Mouse (Mus musculus) embryonic facial prominence, embryonic 13.5 days (tissue): ENCODE data around the gene Krtap19-4. TPM values are rescaled to one million over a fixed set of nuclear protein-coding genes. Genes with fewer than 3 reads are reported as not detected.

ENCODE experiments used
- polyA plus RNA-seq: library from polyadenylated mRNA; unstranded; fragments of >200 nt; fragmentation: Nextera tagmentation; extraction: Ambion mirVana; gene quantifications from 2 replicates; pipeline ENCODE4 v1.2.1, GENCODE M21; 2015

Gene Krtap19-4
- polyA plus RNA-seq, 1 experiment from 2014 or later = not detected

Other genes starting within 250 kb of the Krtap19-4 start
- not detected in 2 replicates for gene Krtap26-1, start 237.3 kb downstream of the Krtap19-4 start, polyA plus RNA-seq
- gene Krtap27-1, start 213.4 kb downstream of the Krtap19-4 start, polyA plus RNA-seq = not detected in 2 replicates
- gene 2310061N02Rik, start 177.1 kb downstream of the Krtap19-4 start, polyA plus RNA-seq = not detected in 2 replicates
- not detected in 2 replicates for gene Krtap13-1, start 156.2 kb downstream of the Krtap19-4 start, polyA plus RNA-seq
- not detected in 2 replicates for gene Krtap13, start 133.5 kb downstream of the Krtap19-4 start, polyA plus RNA-seq
- gene 2310034C09Rik, start 126.2 kb downstream of the Krtap19-4 start, polyA plus RNA-seq = not detected in 2 replicates
- not detected in 2 replicates for gene 2310057N15Rik, start 110.9 kb downstream of the Krtap19-4 start, polyA plus RNA-seq
- gene Gm5965, start 107.2 kb downstream of the Krtap19-4 start, polyA plus RNA-seq = not detected in 2 replicates
- gene Gm20741, start 72.9 kb downstream of the Krtap19-4 start, polyA plus RNA-seq = not detected in 2 replicates
- gene Krtap15, start 64.9 kb downstream of the Krtap19-4 start, polyA plus RNA-seq = not detected in 2 replicates
- not detected in 2 replicates for gene Krtap14, start 58.9 kb downstream of the Krtap19-4 start, polyA plus RNA-seq
- gene Krtap19-1, start 15.7 kb downstream of the Krtap19-4 start, polyA plus RNA-seq = not detected in 2 replicates
- gene Krtap19-2, start 10.8 kb downstream of the Krtap19-4 start, polyA plus RNA-seq = not detected in 2 replicates
- gene Krtap19-3, start 7.1 kb downstream of the Krtap19-4 start, polyA plus RNA-seq = not detected in 2 replicates
- gene Krtap19-5, start 11.4 kb upstream of the Krtap19-4 start, polyA plus RNA-seq = not detected in 2 replicates
- not detected in 2 replicates for gene Krtap19-9b, start 47.2 kb upstream of the Krtap19-4 start, polyA plus RNA-seq
- gene Krtap16-3, start 77.8 kb upstream of the Krtap19-4 start, polyA plus RNA-seq = not detected in 2 replicates
- gene Krtap22-2, start 125.7 kb upstream of the Krtap19-4 start, polyA plus RNA-seq = not detected in 2 replicates
- gene Gm10229, start 130.2 kb upstream of the Krtap19-4 start, polyA plus RNA-seq = not detected in 2 replicates
- not detected in 2 replicates for gene Krtap6-1, start 146.6 kb upstream of the Krtap19-4 start, polyA plus RNA-seq
- gene Gm10228, start 156.4 kb upstream of the Krtap19-4 start, polyA plus RNA-seq = not detected in 2 replicates
- not detected in 2 replicates for gene Krtap6-5, start 162.8 kb upstream of the Krtap19-4 start, polyA plus RNA-seq
- not detected in 2 replicates for gene 1110025L11Rik, start 178.9 kb upstream of the Krtap19-4 start, polyA plus RNA-seq
- gene Krtap6-3, start 198.9 kb upstream of the Krtap19-4 start, polyA plus RNA-seq = not detected in 2 replicates